Mouse (Mus musculus): Measurements from ENCODE around the gene Hist1h2aa. TPM values are rescaled to one million over a fixed set of nuclear protein-coding genes. Genes with fewer than 3 reads are reported as not detected.

Hist1h2aa gene
- polyA plus RNA-seq, 1 experiment from 2014 or later = not detected

DNA sequence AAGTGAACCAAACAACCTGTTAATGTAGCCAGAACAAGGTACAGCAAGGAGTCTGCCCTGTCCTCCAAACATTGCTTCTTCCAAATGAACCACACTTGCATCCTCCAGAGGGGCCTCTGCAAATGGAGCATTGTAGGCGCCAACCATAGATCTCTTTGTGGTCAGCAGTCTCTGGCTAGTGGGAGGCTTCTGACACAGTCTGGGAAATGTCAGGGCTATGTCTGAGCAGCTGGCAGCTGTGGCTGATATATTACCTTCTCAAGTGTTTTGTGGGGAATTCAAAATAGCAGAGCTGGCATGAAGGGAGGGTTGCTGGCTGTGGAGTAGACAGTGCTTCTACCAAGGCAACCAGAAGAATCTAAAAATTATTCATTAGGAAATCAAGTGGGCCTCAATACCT lies 18.1 kb upstream of the Hist1h2aa start:
- H3K27ac ChIP-seq (replicated peaks) = no peak overlapping the region
- no peak overlapping the region for H3K4me3 ChIP-seq
- peaks cover 17% of the 10 kb centered on the region for H3K4me1 ChIP-seq
- H3K36me3 ChIP-seq = no peaks in the 10 kb centered on the region
- no peaks in the 10 kb centered on the region for H3K9me3 ChIP-seq (replicated peaks)
- 97% methylated on average over 1 of the region's 1 CpGs for WGBS
- H3K27me3 ChIP-seq (ENCODE audit: low read depth, poor library complexity, severe bottlenecking) = no peaks in the 10 kb centered on the region
- DNase-seq (ENCODE audit: low spot score) = no peak

DNA sequence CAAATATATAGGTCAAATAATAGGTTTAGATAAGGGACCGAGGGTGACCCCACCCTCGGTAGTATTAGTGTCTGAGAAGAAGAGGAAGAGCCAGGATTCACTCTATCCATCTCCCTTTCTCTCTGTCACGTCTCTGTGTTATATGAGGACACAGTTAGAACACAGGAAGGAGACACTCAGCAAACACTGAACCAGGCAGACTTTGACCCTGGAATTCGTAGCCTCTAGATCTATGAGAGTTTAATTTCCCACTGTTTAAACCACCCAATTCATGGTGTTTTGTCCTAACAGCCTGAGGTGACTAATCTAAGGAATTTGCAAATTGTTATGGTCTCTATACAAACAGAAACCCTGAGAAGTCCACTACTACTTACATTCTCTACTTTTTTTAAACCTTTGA lies 16.6 kb upstream of the Hist1h2aa start:
- Histone ChIP-seq H3K27me3 (ENCODE audit: low read depth, poor library complexity, severe bottlenecking) (no peaks in the 10 kb centered on the region), H3K4me3 (no peak overlapping the region), H3K27ac (replicated peaks) (no peak overlapping the region), H3K36me3 (no peaks in the 10 kb centered on the region), H3K4me1 (peaks cover 16% of the 10 kb centered on the region), H3K9me3 (replicated peaks) (no peaks in the 10 kb centered on the region)
- 83% methylated on average over 4 of the region's 4 CpGs for WGBS
- no peak for DNase-seq (ENCODE audit: low spot score)

DNA sequence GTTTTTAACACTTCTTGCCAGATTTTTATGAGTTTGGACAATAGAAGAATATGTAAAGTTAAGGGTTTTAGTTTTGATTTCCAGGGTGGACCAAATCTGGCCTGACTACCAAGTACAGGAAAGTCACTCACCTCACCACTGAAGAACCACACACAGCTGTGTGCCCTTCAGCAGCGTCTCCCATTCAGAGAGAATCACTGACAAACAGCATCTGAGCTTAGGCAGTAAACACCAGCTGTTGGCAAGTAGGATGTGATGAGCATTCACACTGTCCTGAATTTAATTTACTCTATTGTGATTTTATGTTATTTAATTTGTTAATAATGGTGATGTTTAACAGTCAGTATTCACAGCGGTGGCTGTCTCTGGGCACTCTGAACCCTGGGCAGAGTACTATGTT lies 8.5 kb upstream of the Hist1h2aa start:
- H3K27ac ChIP-seq (replicated peaks) = no peak overlapping the region
- H3K27me3 ChIP-seq (ENCODE audit: low read depth, poor library complexity, severe bottlenecking) = no peaks in the 10 kb centered on the region
- peaks cover 5% of the 10 kb centered on the region; the same call in 1 of the 2 replicates for H3K4me1 ChIP-seq
- H3K9me3 ChIP-seq (replicated peaks) = no peaks in the 10 kb centered on the region
- no peak overlapping the region for H3K4me3 ChIP-seq
- H3K36me3 ChIP-seq = no peaks in the 10 kb centered on the region
- DNase-seq (ENCODE audit: low spot score) = no peak
- 72% methylated on average over 2 of the region's 2 CpGs for WGBS

DNA sequence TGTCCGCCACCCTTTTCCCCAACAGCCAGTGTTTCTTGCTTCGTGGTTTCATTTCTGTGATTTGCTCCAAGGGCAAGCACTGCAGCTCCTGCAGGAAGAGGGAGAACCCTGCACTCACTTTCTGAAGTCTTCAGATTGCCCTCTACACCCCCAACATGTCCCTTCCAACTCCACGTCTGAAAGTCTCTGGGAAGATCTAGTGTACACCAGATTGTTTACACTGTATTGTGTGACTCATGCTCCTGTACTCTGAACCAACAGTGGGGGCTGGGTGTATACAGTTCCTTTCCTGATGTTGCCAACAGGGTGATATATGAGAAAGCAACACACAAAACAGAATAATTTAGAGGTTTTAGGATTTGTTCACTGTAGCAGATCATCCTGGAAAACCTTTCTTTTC lies 5.6 kb upstream of the Hist1h2aa start:
- no peak for DNase-seq (ENCODE audit: low spot score)

DNA sequence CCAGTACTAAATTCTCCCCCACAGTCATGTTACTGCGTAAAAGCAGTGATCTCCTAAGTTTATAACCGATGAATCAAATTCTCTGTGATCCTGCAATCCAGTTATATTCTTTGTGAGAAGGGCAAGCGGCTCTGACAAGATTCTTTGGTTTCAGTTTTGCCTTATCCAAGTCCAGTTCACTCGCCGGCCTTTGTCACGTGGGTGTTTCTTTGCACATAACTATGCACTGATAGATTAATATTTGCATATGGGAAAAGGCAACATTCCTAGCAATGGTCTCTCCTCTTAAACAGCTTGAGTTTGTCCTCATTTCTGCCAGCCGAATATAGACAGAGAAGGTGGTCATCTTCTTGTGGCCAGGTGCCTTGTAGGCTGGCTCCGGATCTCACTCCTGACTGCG lies 3.8 kb upstream of the Hist1h2aa start:
- no peak for DNase-seq (ENCODE audit: low spot score)
- Histone ChIP-seq H3K9me3 (replicated peaks) (peaks cover 8% of the 10 kb centered on the region), H3K27me3 (ENCODE audit: low read depth, poor library complexity, severe bottlenecking) (no peaks in the 10 kb centered on the region), H3K4me3 (no peak overlapping the region), H3K27ac (replicated peaks) (no peak overlapping the region), H3K36me3 (no peaks in the 10 kb centered on the region), H3K4me1 (peaks cover 5% of the 10 kb centered on the region; the same call in 1 of the 2 replicates)
- 91% methylated on average over 9 of the region's 9 CpGs for WGBS

More for the DNA sequence above, 5.6 kb upstream of the Hist1h2aa start:
- 67% methylated on average over 3 of the region's 3 CpGs for WGBS
- Histone ChIP-seq H3K27me3 (ENCODE audit: low read depth, poor library complexity, severe bottlenecking) (no peaks in the 10 kb centered on the region), H3K36me3 (no peaks in the 10 kb centered on the region), H3K4me3 (no peak overlapping the region), H3K27ac (replicated peaks) (no peak overlapping the region), H3K4me1 (peaks cover 5% of the 10 kb centered on the region; the same call in 1 of the 2 replicates), H3K9me3 (replicated peaks) (no peaks in the 10 kb centered on the region; the same call in 1 of the 2 replicates)

DNA sequence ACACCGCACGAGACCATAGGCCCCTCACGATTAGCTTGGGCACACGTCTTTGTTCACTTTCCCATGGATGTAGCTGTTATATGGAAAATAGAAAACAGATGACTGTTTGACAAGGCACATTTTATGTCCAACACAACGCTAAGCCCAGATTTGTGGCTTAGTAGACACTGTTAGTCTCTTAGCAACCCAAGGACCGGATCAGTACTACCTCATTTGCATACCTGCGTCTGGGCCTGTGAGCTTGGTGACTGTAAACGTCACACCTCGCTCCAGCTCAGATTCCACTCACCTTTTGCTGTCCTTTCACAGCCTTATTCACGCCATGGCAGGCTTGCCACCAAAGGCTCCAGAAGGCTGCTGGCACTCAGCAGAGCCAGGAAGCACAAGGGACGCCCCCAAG lies 3.4 kb upstream of the Hist1h2aa start:
- no peak for DNase-seq (ENCODE audit: low spot score)
- H3K4me1 ChIP-seq = peaks cover 5% of the 10 kb centered on the region; the same call in 1 of the 2 replicates
- no peaks in the 10 kb centered on the region for H3K27me3 ChIP-seq (ENCODE audit: low read depth, poor library complexity, severe bottlenecking)
- H3K9me3 ChIP-seq (replicated peaks) = peaks cover 8% of the 10 kb centered on the region
- H3K36me3 ChIP-seq = no peaks in the 10 kb centered on the region
- no peak overlapping the region for H3K27ac ChIP-seq (replicated peaks)
- WGBS = 77% methylated on average over 11 of the region's 11 CpGs
- no peak overlapping the region for H3K4me3 ChIP-seq

DNA sequence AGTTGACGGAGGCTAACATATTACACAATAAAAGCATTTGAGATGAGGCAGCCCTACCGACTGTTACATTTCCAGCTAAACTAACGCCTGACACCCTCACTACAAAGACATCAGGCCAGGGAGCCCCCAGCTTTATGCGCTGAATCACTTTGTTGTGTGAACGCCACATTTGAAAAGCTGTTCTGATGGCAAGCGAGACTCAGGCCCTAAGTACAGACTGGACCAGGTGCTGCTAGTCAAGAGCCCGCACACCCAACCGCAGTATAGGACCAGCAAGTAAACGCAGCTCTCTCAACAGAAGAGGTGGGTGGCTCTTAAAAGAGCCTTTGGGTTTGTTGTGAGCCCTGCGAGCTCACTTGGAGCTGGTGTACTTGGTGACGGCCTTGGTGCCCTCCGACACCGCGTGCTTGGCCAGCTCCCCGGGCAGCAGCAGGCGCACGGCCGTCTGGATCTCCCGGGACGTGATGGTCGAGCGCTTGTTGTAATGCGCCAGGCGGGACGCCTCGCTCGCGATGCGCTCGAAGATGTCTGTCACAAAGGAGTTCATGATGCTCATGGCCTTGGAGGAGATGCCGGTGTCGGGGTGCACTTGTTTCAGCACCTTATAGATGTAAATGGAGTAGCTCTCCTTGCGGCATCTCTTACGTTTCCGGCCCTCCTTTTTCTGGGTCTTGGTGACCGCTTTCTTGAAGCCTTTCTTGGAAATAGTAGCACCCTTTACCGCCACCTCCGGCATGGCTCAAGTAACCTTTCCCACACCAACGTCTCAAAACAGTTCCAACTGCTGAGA lies 646 bp upstream of the Hist1h2aa start, which contains the start of gene Hist1h2ba:
Hist1h2ba (minus strand) TSS at position 736 of the 790 bp plus-strand sequence.
- 93% methylated on average over 39 of the region's 39 CpGs for WGBS
- H3K9me3 ChIP-seq (replicated peaks) = peaks cover 8% of the 10 kb centered on the region
- H3K27ac ChIP-seq (replicated peaks) = no peak within 1 kb of the TSS
- no peaks in the 10 kb centered on the region for H3K27me3 ChIP-seq (ENCODE audit: low read depth, poor library complexity, severe bottlenecking)
- H3K4me1 ChIP-seq = no peaks in the 10 kb centered on the region
- no peak within 1 kb of the TSS for H3K4me3 ChIP-seq
- DNase-seq (ENCODE audit: low spot score) = no peak
- H3K36me3 ChIP-seq = no peaks in the 10 kb centered on the region

DNA sequence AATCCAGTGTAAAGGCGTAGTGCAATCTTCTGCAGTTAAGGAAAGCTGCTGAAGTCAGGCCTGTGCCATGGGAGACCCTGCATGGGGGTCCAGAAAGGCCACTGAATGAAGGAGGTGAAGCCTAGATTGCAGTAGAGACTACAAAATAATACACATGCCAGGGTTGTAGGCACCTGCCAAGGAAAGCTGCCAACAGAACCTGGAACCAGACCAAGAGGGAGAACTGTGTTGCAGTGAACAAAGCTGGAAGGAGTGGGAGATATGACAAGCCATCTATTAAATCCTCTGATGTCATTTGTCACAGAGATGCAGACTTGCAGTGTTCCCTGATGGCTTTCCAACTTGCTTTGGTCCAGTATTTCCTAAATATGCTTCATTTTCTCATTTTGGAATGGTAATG lies 4.4 kb downstream of the Hist1h2aa start:
- H3K4me3 ChIP-seq = no peak overlapping the region
- H3K27me3 ChIP-seq (ENCODE audit: low read depth, poor library complexity, severe bottlenecking) = no peaks in the 10 kb centered on the region
- peaks cover 8% of the 10 kb centered on the region for H3K9me3 ChIP-seq (replicated peaks)
- no peak for DNase-seq (ENCODE audit: low spot score)
- no peaks in the 10 kb centered on the region for H3K4me1 ChIP-seq
- H3K36me3 ChIP-seq = no peaks in the 10 kb centered on the region
- H3K27ac ChIP-seq (replicated peaks) = no peak overlapping the region
- 84% methylated on average over 1 of the region's 1 CpGs for whole genome bisulfite sequencing

DNA sequence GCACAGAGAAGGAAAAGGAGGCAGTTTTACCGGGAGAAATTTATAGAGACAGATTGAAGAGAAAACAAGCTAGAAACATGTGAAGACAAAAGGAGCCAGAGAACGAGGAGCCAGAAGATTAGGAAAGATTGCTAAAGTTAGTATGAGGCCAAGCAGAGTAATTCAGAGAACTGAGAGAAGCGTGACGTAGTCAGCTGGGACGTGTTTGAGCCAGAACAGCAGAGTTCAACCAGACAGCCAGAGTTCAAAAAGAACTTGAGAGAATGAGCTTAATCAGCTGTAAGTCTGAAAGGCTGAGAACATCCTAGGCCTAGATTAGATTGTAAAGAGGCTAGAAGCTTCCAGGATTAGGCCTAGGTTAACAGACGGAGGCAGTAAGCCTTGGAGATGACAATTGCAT lies 6.0 kb downstream of the Hist1h2aa start:
- Histone ChIP-seq H3K36me3 (no peaks in the 10 kb centered on the region), H3K27ac (replicated peaks) (no peak overlapping the region), H3K4me1 (no peaks in the 10 kb centered on the region), H3K9me3 (replicated peaks) (no peaks in the 10 kb centered on the region), H3K27me3 (ENCODE audit: low read depth, poor library complexity, severe bottlenecking) (no peaks in the 10 kb centered on the region), H3K4me3 (no peak overlapping the region)
- no peak for DNase-seq (ENCODE audit: low spot score)
- 67% methylated on average over 6 of the region's 6 CpGs for WGBS

DNA sequence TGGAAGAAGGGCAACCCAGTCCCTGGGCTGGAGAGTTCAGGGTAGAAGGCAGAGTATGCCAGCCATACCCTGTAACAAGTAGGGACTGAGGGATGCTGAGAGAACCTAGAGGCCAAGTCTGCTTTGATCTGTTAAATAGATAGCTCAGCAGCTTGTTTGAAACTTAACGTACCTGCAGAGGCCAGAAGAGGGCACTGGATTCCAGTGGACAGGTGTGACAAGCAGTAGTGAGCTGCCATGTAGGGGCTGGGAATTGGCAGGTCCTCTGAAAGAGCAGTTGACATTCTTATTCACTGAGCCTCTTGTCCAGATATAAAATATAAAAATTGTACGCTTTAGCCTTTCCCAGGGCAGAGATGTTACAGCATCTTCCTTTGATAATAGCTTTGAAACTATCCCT lies 8.6 kb downstream of the Hist1h2aa start:
- WGBS = 57% methylated on average over 2 of the region's 2 CpGs
- Histone ChIP-seq H3K27me3 (ENCODE audit: low read depth, poor library complexity, severe bottlenecking) (no peaks in the 10 kb centered on the region), H3K27ac (replicated peaks) (no peak overlapping the region), H3K36me3 (no peaks in the 10 kb centered on the region), H3K4me3 (no peak overlapping the region), H3K4me1 (peaks cover 8% of the 10 kb centered on the region), H3K9me3 (replicated peaks) (no peaks in the 10 kb centered on the region)
- DNase-seq (ENCODE audit: low spot score) = no peak

DNA sequence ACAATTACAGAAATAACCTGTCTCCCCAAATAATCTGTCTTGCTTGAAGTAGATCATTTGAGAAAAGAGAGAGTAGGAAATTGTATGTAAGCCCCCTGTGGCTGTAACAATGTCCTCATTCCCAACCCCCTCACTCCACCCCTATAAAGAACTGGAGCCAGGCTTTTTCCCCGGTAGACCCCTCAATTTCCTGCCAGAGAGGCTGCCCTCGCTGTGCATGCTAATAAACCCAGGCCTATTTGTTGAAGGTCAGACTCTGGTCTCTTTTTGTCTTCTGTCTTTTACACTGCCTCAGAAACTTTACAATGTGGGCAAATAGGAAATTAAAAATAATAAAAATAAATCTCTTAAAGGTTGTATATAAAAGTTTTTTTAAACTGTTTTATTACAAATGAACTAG lies 12.0 kb downstream of the Hist1h2aa start:
- Histone ChIP-seq H3K4me3 (no peak overlapping the region), H3K27me3 (ENCODE audit: low read depth, poor library complexity, severe bottlenecking) (no peaks in the 10 kb centered on the region), H3K9me3 (replicated peaks) (no peaks in the 10 kb centered on the region), H3K27ac (replicated peaks) (no peak overlapping the region), H3K4me1 (peaks cover 24% of the 10 kb centered on the region), H3K36me3 (no peaks in the 10 kb centered on the region)
- 70% methylated on average over 2 of the region's 2 CpGs for WGBS
- no peak for DNase-seq (ENCODE audit: low spot score)

DNA sequence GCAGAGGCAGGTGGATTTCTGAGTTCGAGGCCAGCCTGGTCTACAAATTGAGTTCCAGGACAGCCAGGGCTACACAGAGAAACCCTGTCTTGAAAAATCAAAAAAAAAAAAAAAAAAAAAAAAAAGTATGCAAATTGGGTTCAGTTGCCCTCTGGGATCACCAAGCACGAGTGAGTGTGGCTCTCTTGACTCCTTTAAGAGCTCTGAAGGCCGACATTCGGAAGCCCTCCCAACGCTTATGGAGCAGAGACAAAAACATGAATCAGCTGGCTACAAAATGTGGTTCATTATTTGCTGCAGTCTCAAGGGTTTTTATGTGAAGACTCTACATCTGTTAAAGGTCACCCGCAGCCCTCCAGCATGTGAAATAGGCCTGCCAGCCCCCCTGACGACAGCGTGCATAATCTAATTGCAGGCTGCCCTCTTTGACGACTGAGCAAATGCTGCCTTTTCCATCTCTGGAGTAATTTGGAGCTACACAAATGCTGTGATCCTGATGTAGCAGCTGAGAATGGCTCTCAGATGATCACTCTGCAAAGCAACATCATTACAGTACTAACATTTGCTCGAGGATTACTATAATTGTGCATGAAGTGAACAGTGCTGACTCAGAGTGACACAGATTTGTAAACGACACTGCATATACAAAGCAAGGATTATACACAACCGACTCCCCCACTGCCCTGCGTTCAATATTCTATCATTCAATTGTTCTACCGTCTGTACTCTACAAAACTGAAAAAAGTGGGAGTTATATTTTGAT lies 15.4 kb downstream of the Hist1h2aa start:
- WGBS = 57% methylated on average over 14 of the region's 14 CpGs
- no peaks in the 10 kb centered on the region for H3K36me3 ChIP-seq
- H3K4me3 ChIP-seq = no peak overlapping the region
- H3K4me1 ChIP-seq = peaks cover 24% of the 10 kb centered on the region
- H3K27ac ChIP-seq (replicated peaks) = no peak overlapping the region
- DNase-seq (ENCODE audit: low spot score) = peak; percentile 51
- H3K27me3 ChIP-seq (ENCODE audit: low read depth, poor library complexity, severe bottlenecking) = no peaks in the 10 kb centered on the region
- no peaks in the 10 kb centered on the region for H3K9me3 ChIP-seq (replicated peaks)

DNA sequence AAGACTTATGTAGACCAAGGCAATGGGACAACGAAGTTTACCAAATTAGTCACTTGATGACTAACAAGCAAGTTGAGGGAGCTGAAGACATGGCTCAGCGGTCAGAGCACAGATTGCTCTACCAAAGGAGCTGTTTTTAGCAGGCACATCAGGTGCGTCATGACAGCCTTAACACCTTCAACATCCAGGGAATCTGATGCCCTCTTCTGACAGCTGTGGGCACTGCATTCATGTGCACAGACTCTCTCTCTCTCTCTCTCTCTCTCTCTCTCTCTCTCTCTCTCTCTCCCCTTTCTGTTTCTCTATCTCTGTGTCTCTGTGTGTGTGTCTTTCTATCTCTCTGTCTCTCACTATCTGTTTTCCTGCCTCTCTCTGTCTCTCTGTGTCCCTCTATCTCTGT lies 16.7 kb downstream of the Hist1h2aa start:
- H3K9me3 ChIP-seq (replicated peaks) = no peaks in the 10 kb centered on the region
- H3K4me1 ChIP-seq = peaks cover 24% of the 10 kb centered on the region
- DNase-seq (ENCODE audit: low spot score) = no peak
- WGBS = 82% methylated on average over 3 of the region's 3 CpGs
- no peaks in the 10 kb centered on the region for H3K36me3 ChIP-seq
- no peaks in the 10 kb centered on the region for H3K27me3 ChIP-seq (ENCODE audit: low read depth, poor library complexity, severe bottlenecking)
- H3K4me3 ChIP-seq = no peak overlapping the region
- H3K27ac ChIP-seq (replicated peaks) = no peak overlapping the region
